Mouse (Mus musculus) skeletal muscle tissue, adult 2 months (tissue): ENCODE measurements around the gene Kirrel2.
A peak's percentile ranks its signal among the peaks of the same experiment; 100 is the strongest.

Source experiments
- DNase-seq: peaks from one replicate; pipeline ENCODE4 v3.0.0-alpha.2; 2012; ENCODE audit warnings: low read depth, low spot score

Gene Kirrel2

GRCm38 (mm10) chr7:30417856-30418255 lies 39.6 kb downstream of the Kirrel2 start:
- DNase-seq, result no peak

DNA sequence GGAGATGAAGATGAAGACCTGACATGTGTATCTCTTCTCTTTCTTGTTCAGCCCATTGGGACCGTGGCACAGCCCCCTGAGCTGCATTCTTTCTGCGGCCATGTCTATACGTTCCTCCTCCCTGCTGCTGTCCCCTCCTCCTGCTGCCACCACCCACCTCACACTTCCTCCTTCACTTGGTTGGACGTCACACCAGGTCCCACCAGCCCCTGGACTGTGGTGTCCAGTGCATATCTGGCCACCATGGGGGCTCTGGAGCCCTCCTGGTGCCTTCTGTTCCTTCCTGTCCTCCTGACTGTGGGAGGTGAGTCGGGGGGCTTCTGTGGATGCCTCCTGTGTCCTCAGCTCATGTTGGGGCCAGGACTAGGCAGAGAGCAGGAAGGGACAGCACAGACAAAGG lies 43.9 kb downstream of the Kirrel2 start, which contains the start of gene Tyrobp:
Gene Tyrobp (plus strand): TSS at position 165 of the 400 bp plus-strand sequence.
- peak; percentile 27 for DNase-seq

DNA sequence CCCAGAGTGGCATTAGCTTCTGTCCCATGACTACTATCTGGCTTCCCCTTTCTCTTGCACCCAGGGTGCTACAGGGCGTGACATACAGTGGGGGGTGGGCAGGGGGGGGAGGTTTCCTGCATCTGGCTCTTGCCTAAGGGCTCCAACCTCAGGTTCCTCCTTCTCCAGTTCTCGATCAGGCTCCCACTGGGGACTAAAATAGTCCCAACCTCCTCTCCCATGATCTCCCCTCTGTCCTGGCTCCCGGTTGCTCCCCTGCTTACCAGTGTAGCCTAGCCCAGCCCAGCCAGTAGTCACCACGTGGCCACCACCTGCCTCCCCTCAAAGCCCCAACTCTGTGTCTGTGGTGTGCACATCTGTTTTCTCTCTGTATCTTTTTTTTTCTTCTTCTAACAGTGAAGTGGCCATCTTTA lies 44.7 kb downstream of the Kirrel2 start:
- DNase-seq, result peak; percentile 39

GRCm38 (mm10) chr7:30411023-30411422 lies 46.5 kb downstream of the Kirrel2 start:
- DNase-seq, result no peak

DNA sequence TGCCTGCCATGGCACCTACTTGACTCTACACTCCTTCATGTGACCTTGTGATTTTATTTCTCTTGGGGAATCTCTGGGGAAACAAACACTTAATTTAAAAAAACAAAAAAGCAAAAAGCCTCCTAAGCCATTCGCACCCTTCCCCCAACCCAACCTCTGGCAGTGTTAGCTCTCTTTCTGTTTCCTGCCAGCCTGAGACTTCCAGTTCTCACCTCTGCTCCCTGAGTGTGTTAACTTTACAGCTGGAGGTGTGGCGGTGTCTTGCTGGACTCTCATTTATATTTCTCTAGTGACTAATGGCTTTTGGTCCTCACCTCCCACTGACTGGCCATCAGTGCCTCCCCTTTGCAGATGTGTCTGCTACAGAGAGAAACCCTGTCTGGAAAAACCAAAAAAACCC lies 47.7 kb downstream of the Kirrel2 start:
- no peak for DNase-seq

- no peak for DNase-seq
These were observed 48.9 kb downstream of the Kirrel2 start for GRCm38 (mm10) chr7:30408639-30409038.

- DNase-seq, result no peak
These were observed 55.1 kb downstream of the Kirrel2 start for GRCm38 (mm10) chr7:30402343-30402742.

- DNase-seq, result no peak
These were observed 57.8 kb downstream of the Kirrel2 start for GRCm38 (mm10) chr7:30399671-30400070.
